Mouse (Mus musculus) lung, adult 2 months (tissue): ENCODE data around the gene Opn1sw.

ENCODE experiments used
- CTCF ChIP-seq: fragments of 200-500 bp; IDR thresholded peaks from 2 replicates; pipeline ENCODE4 v1.5.1; 2011; ENCODE audit warnings: mild to moderate bottlenecking, low read length, control low read depth; ENCODE audit not compliant: insufficient read depth
- POLR2A ChIP-seq: fragments of 200-500 bp; IDR thresholded peaks from 2 replicates; pipeline ENCODE4 v1.6.1; 2011; ENCODE audit warnings: low read depth, mild to moderate bottlenecking, control low read depth, low read length, borderline replicate concordance; ENCODE audit errors: extremely low read depth

DNA sequence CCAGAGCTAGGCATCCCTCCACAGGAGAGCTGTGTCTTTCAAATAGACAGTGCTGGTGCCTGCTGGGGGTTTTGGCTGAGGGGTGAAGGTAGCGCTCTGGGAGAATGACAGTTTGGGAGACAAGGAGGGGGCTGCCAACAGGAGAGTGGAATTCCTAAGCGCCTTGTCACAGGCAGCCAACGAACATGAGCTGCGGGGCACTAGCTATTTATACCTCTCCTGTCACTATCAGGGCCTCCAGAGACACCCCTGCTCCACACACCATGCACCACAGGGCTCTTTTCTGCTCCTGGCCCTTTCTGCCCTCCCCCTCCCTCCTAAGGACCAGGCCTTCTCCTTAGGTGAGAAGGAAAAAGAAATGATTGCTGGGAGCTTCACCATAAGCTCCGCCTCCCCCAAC, 43.2 kb upstream of the Opn1sw start:
- TF ChIP-seq POLR2A (no peak), CTCF (no peak)
